Mouse (Mus musculus) C2C12 (cell line): Measurements from ENCODE around the gene Gm20388. TPM values are rescaled to one million over a fixed set of nuclear protein-coding genes. Genes with fewer than 3 reads are reported as not detected.

Experiments used
- H3K27me3 ChIP-seq: one replicate; pipeline ENCODE4 v1.6.1; 2011; ENCODE audit not compliant: control insufficient read depth, insufficient read depth, insufficient read length
- H3K36me3 ChIP-seq: one replicate; pipeline ENCODE4 v1.6.1; 2011; ENCODE audit not compliant: control insufficient read depth, insufficient read depth
- H3K4me3 ChIP-seq: one replicate; pipeline ENCODE4 v1.5.1; 2011; ENCODE audit warnings: mild to moderate bottlenecking, control low read depth; ENCODE audit not compliant: poor library complexity, insufficient read depth, severe bottlenecking
- H3K79me2 ChIP-seq: one replicate; pipeline ENCODE4 v1.6.1; 2011; ENCODE audit not compliant: control insufficient read depth, insufficient read depth
- H3K79me3 ChIP-seq: one replicate; pipeline ENCODE4 v1.6.1; 2011; ENCODE audit warnings: low read depth, control low read depth
- H3ac ChIP-seq: one replicate; pipeline ENCODE3; 2011; ENCODE audit warnings: low read depth; ENCODE audit not compliant: control insufficient read depth, insufficient read length
- CEBPB ChIP-seq: IDR thresholded peaks from one replicate; pipeline ENCODE4 v1.6.1; 2011; ENCODE audit warnings: low read depth, mild to moderate bottlenecking, control low read depth, moderate library complexity
- CTCF ChIP-seq: IDR thresholded peaks from one replicate; pipeline ENCODE4 v1.5.1; 2011; ENCODE audit not compliant: control insufficient read depth, insufficient read depth, insufficient read length
- FOSL1 ChIP-seq: IDR thresholded peaks from one replicate; pipeline ENCODE4 v1.8.0; 2011; ENCODE audit warnings: mild to moderate bottlenecking, low read length; ENCODE audit not compliant: poor library complexity, insufficient read depth, severe bottlenecking
- MAX ChIP-seq: IDR thresholded peaks from one replicate; pipeline ENCODE4 v1.6.1; 2011; ENCODE audit warnings: mild to moderate bottlenecking, control low read depth
- MYOD1 ChIP-seq: IDR thresholded peaks from one replicate; pipeline ENCODE4 v1.6.1; 2011; ENCODE audit warnings: low read depth; ENCODE audit not compliant: control insufficient read depth, insufficient read length
- MYOG ChIP-seq: IDR thresholded peaks from one replicate; pipeline ENCODE4 v1.6.1; 2011; ENCODE audit not compliant: control insufficient read depth, insufficient read length; ENCODE audit errors: extremely low read depth
- USF1 ChIP-seq: IDR thresholded peaks from one replicate; pipeline ENCODE4 v1.6.1; 2011; ENCODE audit warnings: low read depth, mild to moderate bottlenecking, control low read depth, moderate library complexity
- polyA plus RNA-seq: library from polyadenylated mRNA; unstranded; fragments of >200 nt; fragmentation: generic; extraction: Trizol; gene quantifications from one replicate; pipeline ENCODE4 v1.2.1, GENCODE M21; 2012; ENCODE audit warnings: missing spikeins

Gene Gm20388
- polyA plus RNA-seq, 1 experiment, result 15.0 TPM

GRCm38 (mm10) chr8:122596031-122596430, 2685.4 kb downstream of the Gm20388 start:
- no peaks in the 10 kb centered on the region for H3K27me3 ChIP-seq
- H3K36me3 ChIP-seq, result peaks cover 7% of the 10 kb centered on the region
- H3ac ChIP-seq, result no peak overlapping the region
- TF ChIP-seq MYOD1, result no peak
- no peak for TF ChIP-seq USF1
- no peak for TF ChIP-seq MYOG
- TF ChIP-seq CTCF, result no peak
- TF ChIP-seq CEBPB, result no peak
- no peak for TF ChIP-seq MAX
- TF ChIP-seq FOSL1, result no peak
- no peaks in the 10 kb centered on the region for H3K79me3 ChIP-seq
- H3K79me2 ChIP-seq, result no peaks in the 10 kb centered on the region
- no peak overlapping the region for H3K4me3 ChIP-seq

- Histone ChIP-seq H3K79me2 (no peaks in the 10 kb centered on the region), H3K27me3 (no peaks in the 10 kb centered on the region), H3K79me3 (no peaks in the 10 kb centered on the region), H3K4me3 (no peak overlapping the region), H3ac (no peak overlapping the region), H3K36me3 (peaks cover 7% of the 10 kb centered on the region)
- TF ChIP-seq USF1 (no peak), MAX (no peak), CEBPB (no peak), CTCF (no peak), MYOD1 (no peak)
Observed at GRCm38 (mm10) chr8:122600666-122601065, 2690.0 kb downstream of the Gm20388 start.

GRCm38 (mm10) chr8:122604640-122605039, 2694.0 kb downstream of the Gm20388 start:
- Histone ChIP-seq H3K4me3 (no peak overlapping the region), H3K79me2 (no peaks in the 10 kb centered on the region), H3K36me3 (peaks cover 6% of the 10 kb centered on the region), H3K79me3 (no peaks in the 10 kb centered on the region), H3K27me3 (no peaks in the 10 kb centered on the region), H3ac (no peak overlapping the region)
- no peak for TF ChIP-seq CEBPB
- no peak for TF ChIP-seq CTCF
- no peak for TF ChIP-seq USF1
- TF ChIP-seq FOSL1, result no peak

- Histone ChIP-seq H3ac (no peak overlapping the region), H3K79me3 (no peaks in the 10 kb centered on the region), H3K79me2 (no peaks in the 10 kb centered on the region), H3K36me3 (no peaks in the 10 kb centered on the region), H3K4me3 (no peak overlapping the region), H3K27me3 (no peaks in the 10 kb centered on the region)
- TF ChIP-seq CEBPB, result no peak
- TF ChIP-seq USF1, result no peak
- TF ChIP-seq CTCF, result no peak
- no peak for TF ChIP-seq MYOD1
- no peak for TF ChIP-seq FOSL1
- TF ChIP-seq MAX, result no peak
- TF ChIP-seq MYOG, result no peak
Observed at GRCm38 (mm10) chr8:122605367-122605766, 2694.7 kb downstream of the Gm20388 start.

- no peaks in the 10 kb centered on the region for H3K36me3 ChIP-seq
- TF ChIP-seq USF1 (no peak), MYOG (no peak), CTCF (no peak), MYOD1 (no peak), MAX (no peak), CEBPB (no peak), FOSL1 (no peak)
- no peaks in the 10 kb centered on the region for H3K79me2 ChIP-seq
- no peaks in the 10 kb centered on the region for H3K79me3 ChIP-seq
- no peak overlapping the region for H3K4me3 ChIP-seq
- H3K27me3 ChIP-seq, result no peaks in the 10 kb centered on the region
- H3ac ChIP-seq, result no peak overlapping the region
Observed at GRCm38 (mm10) chr8:122606810-122607209, 2696.2 kb downstream of the Gm20388 start.

- Histone ChIP-seq H3K4me3 (no peak overlapping the region), H3K27me3 (no peaks in the 10 kb centered on the region), H3K79me2 (no peaks in the 10 kb centered on the region), H3K79me3 (no peaks in the 10 kb centered on the region), H3K36me3 (no peaks in the 10 kb centered on the region), H3ac (no peak overlapping the region)
- TF ChIP-seq MYOD1 (no peak), USF1 (no peak), MAX (no peak), FOSL1 (no peak), CTCF (no peak), MYOG (no peak), CEBPB (no peak)
Observed at GRCm38 (mm10) chr8:122610209-122610608, 2699.6 kb downstream of the Gm20388 start.
